Mouse (Mus musculus): ENCODE measurements around the gene Lipe.

DNA sequence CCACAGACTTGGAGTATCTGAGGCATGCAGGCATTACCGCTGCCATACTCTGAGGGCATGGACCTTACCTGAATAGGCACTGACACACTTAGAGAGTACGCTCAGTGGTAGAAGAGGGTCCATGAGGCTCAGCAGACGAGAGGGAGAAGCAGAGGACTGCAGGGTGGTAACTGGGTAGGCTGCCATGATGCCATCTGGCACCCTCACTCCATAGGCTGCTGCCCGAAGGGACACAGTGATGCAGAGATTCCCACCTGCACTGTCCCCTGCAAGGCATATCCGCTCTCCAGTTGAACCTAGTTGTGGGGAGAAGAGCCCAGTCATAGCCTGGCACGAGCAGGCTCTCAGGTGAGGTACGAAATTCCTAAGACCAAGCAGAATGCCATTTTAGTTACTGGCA, 15.1 kb downstream of the Lipe start:
- TF ChIP-seq MAX (IDR thresholded peaks at IDR 0.05; ENCODE audit: low read length) (no peak), CTCF (IDR thresholded peaks at IDR 0.05 in 2 of 3, conservative IDR thresholded peaks at IDR 0.05 in 1 of 3; ENCODE audit: control insufficient read depth in 1 of 3, insufficient read depth in 1 of 3, low read depth in 2 of 3, low read length in 3 of 3, poor library complexity in 1 of 3, severe bottlenecking in 1 of 3) (no peak)

Measured in MEL (cell line).